Mouse (Mus musculus): ENCODE data around the gene Hist1h2bl.

Gene Hist1h2bl

GRCm38 (mm10) chr13:21715864-21716539 lies at the start of gene Hist1h2bl, which contains the start of gene Hist1h2ai:
Gene Hist1h2bl, minus strand, starts transcription at chr13:21716143.
Gene Hist1h2ai, plus strand, starts transcription at chr13:21716422.
- DNase-seq (ENCODE audit: low spot score) = peak; percentile 96

DNA sequence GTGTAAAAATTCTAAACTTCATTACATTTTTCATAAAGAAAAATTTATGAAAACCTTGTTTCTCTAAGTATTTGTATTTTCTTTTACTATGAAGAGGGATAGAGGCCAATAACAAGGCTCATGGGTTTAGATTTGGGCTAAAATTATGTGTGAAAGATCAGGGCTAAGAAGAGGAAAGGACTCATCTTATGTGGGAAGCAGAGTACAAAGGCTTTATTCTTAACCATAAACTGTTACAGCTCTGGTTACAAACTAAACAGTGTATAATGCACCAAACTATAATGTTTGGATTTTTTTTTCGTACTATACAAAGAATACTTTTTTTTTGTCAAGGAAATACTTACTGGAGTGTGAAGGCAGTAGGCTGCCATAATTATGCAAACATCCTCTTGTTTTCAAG lies 39.8 kb upstream of the Hist1h2bl start:
- DNase-seq (ENCODE audit: low spot score) = no peak

DNA sequence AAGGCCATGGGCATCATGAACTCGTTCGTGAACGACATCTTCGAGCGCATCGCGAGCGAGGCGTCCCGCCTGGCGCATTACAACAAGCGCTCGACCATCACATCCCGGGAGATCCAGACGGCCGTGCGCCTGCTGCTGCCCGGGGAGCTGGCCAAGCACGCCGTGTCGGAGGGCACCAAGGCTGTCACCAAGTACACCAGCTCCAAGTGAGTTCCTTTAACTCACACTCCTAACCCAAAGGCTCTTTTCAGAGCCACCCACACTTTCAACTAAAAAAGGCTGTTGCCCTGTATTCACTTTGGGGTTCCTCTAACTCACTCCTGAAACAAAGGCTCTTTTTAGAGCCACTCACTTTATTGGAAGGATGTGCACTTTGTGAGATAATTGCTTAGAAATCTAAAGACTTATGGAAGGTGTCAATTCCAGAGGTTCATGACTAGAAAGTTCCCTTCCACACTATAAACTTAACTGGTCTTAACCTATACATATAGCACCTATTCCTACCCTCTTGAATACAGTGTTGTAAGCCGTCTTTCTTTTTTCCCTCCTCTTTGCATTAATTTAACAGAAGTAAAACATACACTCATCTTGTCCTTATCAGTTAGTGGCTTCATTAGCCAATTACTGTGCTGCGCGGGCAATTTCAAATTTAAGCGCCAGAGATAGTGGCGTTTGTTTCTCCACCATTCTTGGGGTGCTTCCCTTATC lies 38.5 kb upstream of the Hist1h2bl start:
- peak; percentile 72 for DNase-seq (ENCODE audit: low spot score)

GRCm38 (mm10) chr13:21753524-21754285 lies 37.8 kb upstream of the Hist1h2bl start, which contains the start of the genes Hist1h2ak and Hist1h2bn:
Gene Hist1h2ak, minus strand, starts transcription at chr13:21753827.
Gene Hist1h2bn, plus strand, starts transcription at chr13:21754123.
- DNase-seq (ENCODE audit: low spot score) = peak; percentile 94

DNA sequence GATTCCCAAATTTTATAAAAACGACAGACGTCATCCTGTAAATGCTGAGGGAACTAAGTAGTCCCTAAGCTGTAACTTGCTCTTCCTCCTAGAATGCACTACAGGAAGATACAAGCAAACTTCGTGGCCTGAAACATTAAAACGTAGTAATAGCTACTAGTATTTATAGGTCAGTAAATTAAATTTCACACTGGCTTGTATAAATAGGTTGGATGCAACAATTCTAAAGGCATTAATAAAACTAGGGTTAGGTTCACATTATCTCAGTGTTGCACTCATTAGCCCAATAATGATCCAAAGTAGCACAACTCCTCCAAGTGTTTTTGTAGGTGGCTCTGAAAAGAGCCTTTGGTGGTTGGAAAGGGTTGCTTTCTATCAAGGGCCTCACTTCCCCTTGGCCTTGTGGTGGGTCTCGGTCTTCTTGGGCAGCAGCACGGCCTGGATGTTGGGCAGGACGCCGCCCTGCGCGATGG lies 37.1 kb upstream of the Hist1h2bl start:
- peak; percentile 57 for DNase-seq (ENCODE audit: low spot score)

GRCm38 (mm10) chr13:21752356-21752755 lies 36.4 kb upstream of the Hist1h2bl start:
- no peak for DNase-seq (ENCODE audit: low spot score)

GRCm38 (mm10) chr13:21751827-21752226 lies 35.9 kb upstream of the Hist1h2bl start:
- no peak for DNase-seq (ENCODE audit: low spot score)

- DNase-seq (ENCODE audit: low spot score) = no peak
These were observed 35.5 kb upstream of the Hist1h2bl start for GRCm38 (mm10) chr13:21751417-21751816.

GRCm38 (mm10) chr13:21750159-21751017 lies 34.4 kb upstream of the Hist1h2bl start, which contains the start of gene Hist1h4k:
Gene Hist1h4k, minus strand, starts transcription at chr13:21750505.
- DNase-seq (ENCODE audit: low spot score) = peak; percentile 94

- DNase-seq (ENCODE audit: low spot score) = peak; percentile 66
These were observed 33.6 kb upstream of the Hist1h2bl start for GRCm38 (mm10) chr13:21749387-21750158.

DNA sequence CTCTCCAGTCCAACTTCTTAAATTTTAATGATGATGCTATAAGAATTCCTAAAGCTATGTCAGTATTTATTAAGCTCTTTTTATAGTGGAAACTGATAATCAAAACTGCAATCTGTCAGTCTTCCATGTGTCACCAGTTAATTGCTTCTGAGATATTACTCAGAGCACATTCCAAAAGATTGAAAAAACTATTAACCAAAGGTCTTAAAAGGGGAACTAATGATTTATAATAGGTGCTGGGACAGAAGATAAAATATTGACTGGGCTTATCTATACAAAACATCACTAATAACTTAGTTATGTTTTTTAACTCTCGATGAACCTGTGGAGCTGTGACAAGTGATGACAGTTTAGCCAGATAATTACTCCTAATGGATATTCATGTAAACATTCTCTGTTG lies 29.1 kb upstream of the Hist1h2bl start:
- DNase-seq (ENCODE audit: low spot score) = no peak

DNA sequence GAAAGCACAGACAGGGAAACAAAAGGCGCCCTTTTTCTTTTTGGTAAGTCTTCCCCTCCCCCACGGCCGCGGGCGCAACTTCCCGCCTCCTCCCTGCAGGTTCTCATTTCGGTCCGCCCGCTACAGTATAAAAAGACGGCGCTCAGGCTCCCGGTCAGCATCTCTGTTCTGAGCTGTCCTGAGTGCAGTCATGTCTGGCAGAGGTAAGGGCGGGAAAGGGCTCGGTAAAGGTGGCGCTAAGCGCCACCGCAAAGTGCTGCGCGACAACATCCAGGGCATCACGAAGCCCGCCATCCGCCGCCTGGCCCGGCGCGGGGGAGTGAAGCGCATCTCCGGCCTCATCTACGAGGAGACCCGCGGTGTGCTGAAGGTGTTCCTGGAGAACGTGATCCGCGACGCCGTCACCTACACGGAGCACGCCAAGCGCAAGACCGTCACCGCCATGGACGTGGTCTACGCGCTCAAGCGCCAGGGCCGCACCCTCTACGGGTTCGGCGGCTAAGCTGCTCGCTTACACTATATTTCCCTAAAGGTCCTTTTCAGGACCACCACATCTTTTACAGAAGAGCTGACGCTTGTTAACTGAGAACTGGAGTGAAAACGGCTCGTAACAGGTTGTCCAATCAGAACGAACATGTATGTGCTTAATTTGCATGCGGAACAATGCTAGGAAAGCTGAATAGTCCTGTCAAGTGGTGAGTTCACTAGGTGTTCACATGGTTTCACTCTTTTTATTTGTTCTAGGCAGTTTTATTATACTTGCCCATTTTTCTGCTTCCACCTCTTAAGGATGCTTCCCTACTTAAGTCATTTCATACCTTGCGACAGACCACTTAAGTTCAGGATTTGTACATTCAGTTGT lies 19.2 kb upstream of the Hist1h2bl start, which contains the start of gene Hist1h4j:
TSS of gene Hist1h4j (plus strand) at position 159 of the 862 bp plus-strand sequence.
- DNase-seq (ENCODE audit: low spot score) = peak; percentile 93

DNA sequence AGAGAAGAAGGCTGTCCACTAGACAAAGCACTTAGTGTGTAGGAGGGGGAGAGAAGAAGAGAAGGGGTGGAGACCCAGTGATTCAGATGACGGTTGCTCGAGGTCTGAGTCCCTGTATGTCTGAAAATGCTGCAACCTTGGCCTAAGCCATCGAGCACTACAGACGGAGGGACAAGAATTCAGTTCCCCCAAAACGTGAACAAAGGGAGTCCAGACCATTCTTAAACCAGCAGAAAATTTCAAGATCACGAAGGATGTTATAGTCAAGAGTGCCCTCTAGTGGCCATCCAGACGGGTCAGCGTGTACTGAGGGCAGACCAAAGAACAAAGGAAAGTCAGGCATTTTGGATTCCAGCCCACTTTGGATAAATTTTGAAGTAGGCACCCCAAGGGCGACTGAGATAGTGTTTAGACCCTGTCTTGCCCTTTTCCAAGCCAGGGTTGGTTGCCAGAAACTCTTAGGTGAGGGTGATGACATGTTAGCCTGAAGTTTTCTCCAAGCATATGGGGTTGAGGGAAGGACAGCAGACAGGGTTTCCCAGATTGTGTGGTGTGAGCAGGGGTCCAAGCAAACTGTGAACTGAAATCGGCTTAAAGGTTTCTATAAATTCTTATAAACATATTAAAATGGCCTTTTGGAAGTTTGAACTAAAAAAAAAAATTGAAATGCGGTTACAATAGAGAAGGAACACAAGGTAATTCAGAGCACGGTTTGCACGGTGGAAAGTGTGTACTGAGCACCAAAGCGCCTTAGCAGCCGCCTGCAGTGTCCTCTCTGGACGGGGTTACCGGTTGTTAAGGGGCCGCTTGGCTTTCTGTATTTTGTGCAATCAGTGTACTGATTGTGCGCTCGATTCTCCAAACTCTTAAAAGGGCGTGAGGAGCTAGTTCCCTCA lies 18.3 kb upstream of the Hist1h2bl start:
- DNase-seq (ENCODE audit: low spot score) = peak; percentile 98

DNA sequence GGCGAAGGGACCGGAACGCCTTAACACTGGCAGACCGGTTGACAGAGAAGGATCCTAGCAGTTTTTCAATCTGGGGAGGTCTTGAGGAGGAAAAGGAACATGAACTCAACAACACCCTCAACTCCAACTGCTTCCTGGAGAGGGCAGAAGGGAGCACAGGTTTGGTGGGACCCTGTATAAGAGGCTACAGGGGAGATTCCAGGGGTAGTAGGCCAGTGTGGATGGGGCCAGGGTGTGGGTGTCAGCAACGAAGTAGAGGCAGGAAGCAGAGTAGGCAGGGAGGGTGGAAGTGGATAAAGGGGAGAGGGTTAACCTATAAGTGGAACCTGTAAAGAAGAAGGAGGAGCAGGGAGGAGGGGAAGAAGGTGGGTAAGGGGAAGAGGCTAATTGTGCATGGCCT lies 17.5 kb upstream of the Hist1h2bl start:
- peak; percentile 37 for DNase-seq (ENCODE audit: low spot score)

DNA sequence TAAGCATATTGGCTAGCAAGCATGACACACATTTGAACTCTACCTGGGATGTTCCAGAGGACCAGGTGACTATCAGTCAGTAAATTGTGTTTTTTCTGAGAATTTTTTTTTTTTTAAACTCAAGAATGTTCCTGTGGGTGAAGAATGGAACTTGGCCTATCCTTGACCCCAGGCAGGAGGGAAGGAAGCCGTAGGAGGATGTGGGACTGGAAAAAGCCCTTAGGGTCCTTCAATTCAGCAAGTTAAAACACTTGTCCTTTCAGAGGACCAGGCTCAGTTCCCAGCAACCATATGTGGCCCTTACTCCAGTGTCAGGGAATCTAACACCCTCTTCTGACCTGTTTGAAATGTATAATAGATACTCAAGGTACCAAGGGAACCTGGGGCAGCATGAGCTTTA lies 13.6 kb upstream of the Hist1h2bl start:
- DNase-seq (ENCODE audit: low spot score) = no peak

DNA sequence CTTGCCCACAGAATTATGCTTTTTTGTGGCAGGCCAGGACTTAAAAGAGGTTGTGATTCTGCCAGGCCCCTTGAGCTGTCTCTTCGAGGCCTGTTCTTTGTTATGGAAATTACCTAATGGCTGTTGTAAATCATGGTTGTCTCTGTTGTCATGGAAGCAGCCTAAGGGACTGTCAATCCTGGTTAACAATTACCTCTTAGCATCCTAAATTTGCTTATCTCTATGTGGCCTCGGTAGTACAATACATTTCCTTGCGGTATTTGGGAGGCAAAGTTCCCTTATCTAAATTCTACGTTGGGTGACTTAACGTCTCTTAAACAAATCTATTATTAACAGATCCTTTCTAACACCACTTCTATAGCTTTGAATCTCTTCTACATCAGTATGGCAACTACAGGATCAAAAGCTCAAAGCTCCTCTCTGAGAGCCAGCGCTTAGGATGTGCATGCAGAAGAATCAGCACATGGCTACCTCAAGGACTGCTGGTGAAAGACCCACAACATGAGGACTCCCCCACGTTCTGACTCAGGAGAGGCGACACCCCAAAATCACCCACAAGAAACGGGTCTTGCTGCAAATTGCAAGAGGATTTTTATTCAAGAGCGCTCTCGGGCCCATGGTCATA lies 12.1 kb upstream of the Hist1h2bl start:
- DNase-seq (ENCODE audit: low spot score) = no peak

DNA sequence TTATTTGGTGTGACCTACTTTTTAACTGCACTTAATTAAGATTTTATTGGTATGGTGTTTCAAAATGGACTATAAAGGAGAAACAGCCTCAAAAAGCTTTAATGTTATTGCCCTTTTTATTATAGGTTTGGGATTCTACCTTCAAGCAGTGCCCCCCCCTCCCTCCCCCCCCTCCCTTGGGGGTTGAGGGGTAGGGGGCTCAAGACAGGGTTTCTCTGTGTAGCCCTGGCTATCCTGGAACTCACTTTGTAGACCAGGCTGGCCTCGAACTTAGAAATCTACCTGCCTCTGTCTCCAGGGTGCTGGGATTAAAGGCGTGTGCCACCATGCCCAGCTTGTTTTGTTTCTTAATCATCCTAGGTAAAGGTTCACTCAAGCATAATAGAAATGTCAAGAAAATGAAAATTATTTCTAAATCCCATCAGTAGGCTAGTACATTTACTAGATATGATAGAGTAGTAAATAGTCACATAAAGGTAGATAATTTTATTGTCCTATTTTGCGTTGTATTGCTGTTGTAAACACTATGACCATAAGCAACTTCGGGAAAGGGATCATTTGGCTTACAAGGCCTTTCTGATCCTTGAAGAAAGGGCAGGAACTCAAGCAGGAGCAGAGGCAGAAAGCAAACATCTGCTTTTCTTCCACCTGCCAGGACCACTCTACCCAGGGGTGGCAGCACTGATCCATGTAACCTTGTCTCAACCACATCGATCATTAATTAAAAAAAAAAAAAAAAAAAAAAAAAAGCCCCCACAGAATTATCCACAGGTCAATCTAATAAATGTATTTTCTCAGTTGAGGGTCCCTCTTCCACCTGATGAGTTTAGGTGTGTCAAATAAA lies 7.3 kb upstream of the Hist1h2bl start:
- no peak for DNase-seq (ENCODE audit: low spot score)
